Mouse (Mus musculus): ENCODE data around the gene Gbp8. TPM values are rescaled to one million over a fixed set of nuclear protein-coding genes. Genes with fewer than 3 reads are reported as not detected.
"Not testable (repeated sequence)": the region's sequence is repeated elsewhere in the genome, so short reads cannot be mapped to it uniquely, and the experiment has no call there.

Gene Gbp8
- total RNA-seq, 2 experiments from 2014 or later = not detected

- DNase-seq = no peak
Observed at GRCm38 (mm10) chr5:105055279-105055678, 84.1 kb downstream of the Gbp8 start.

- DNase-seq = not testable (repeated sequence)
Observed at GRCm38 (mm10) chr5:105053471-105054169, 85.7 kb downstream of the Gbp8 start.

- DNase-seq = no peak
Observed at GRCm38 (mm10) chr5:105032362-105032761, 107.0 kb downstream of the Gbp8 start.

GRCm38 (mm10) chr5:105012551-105012950 lies 126.8 kb downstream of the Gbp8 start:
- no peak for DNase-seq

- no peak for DNase-seq
Observed at GRCm38 (mm10) chr5:105011570-105011969, 127.8 kb downstream of the Gbp8 start.

GRCm38 (mm10) chr5:105010376-105010775 lies 129.0 kb downstream of the Gbp8 start:
- no peak for DNase-seq

- no peak for DNase-seq
Observed at GRCm38 (mm10) chr5:104989411-104989810, 149.9 kb downstream of the Gbp8 start.

- no peak for DNase-seq
Observed at GRCm38 (mm10) chr5:104988000-104988399, 151.3 kb downstream of the Gbp8 start.

GRCm38 (mm10) chr5:104986706-104987105 lies 152.6 kb downstream of the Gbp8 start:
- no peak for DNase-seq

- no peak for DNase-seq
Observed at GRCm38 (mm10) chr5:104982535-104982934, 156.8 kb downstream of the Gbp8 start, which contains the start of gene Abcg3. Abcg3 (minus strand) TSS chr5:104982718.

- DNase-seq = peak in 1 of 2 experiments; percentile 4
Observed at GRCm38 (mm10) chr5:104979040-104979513, 160.3 kb downstream of the Gbp8 start.

Other genes starting within 250 kb of the Gbp8 start
- not detected for gene Abcg3, start 156.8 kb downstream of the Gbp8 start, total RNA-seq (2021)
- 1 to 10 TPM; 1.7 to 2.3 TPM for gene Gbp9, start within 50 bp of the Gbp8 start, total RNA-seq (2021)
- gene Gbp4, start within 50 bp of the Gbp8 start, total RNA-seq (2021) = 1 to 10 TPM in 1 of 2 experiments, under 1 TPM in 1; 0.95 to 1.1 TPM
- not detected for gene Gbp10, start 100.0 kb upstream of the Gbp8 start, total RNA-seq (2021)
- gene Gm43302, start 154.2 kb upstream of the Gbp8 start, total RNA-seq (2021) = not detected
- gene Gbp6, start 154.2 kb upstream of the Gbp8 start, total RNA-seq (2021) = 1 to 10 TPM in 1 of 2 experiments, under 1 TPM in 1; 0.42 to 1.1 TPM